Mouse (Mus musculus): ENCODE measurements around the gene Slc52a3.
"Not testable (repeated sequence)": the region's sequence is repeated elsewhere in the genome, so short reads cannot be mapped to it uniquely, and the experiment has no call there.

The Slc52a3 gene

GRCm38 (mm10) chr2:151973595-151974562 is 22.4 kb upstream of the Slc52a3 start:
- DNase-seq, result no peak

GRCm38 (mm10) chr2:151975295-151975694 is 21.0 kb upstream of the Slc52a3 start:
- no peak for DNase-seq

GRCm38 (mm10) chr2:151976067-151976466 is 20.2 kb upstream of the Slc52a3 start:
- no peak for DNase-seq

GRCm38 (mm10) chr2:151977689-151978440 is 18.4 kb upstream of the Slc52a3 start:
- DNase-seq, result no peak

GRCm38 (mm10) chr2:151978494-151978893 is 17.8 kb upstream of the Slc52a3 start:
- no peak for DNase-seq

- DNase-seq, result peak; percentile 94
Observed at GRCm38 (mm10) chr2:151979470-151980354, 16.6 kb upstream of the Slc52a3 start, which contains the start of gene Fam110a. TSS of gene Fam110a (minus strand) at chr2:151980219.

- no peak for DNase-seq
Observed at GRCm38 (mm10) chr2:151980355-151980693, 16.0 kb upstream of the Slc52a3 start.

- DNase-seq, result no peak
Observed at GRCm38 (mm10) chr2:151981268-151981667, 15.0 kb upstream of the Slc52a3 start.

GRCm38 (mm10) chr2:151982476-151982875 is 13.8 kb upstream of the Slc52a3 start:
- no peak for DNase-seq

GRCm38 (mm10) chr2:151984019-151984418 is 12.3 kb upstream of the Slc52a3 start:
- DNase-seq, result no peak

GRCm38 (mm10) chr2:151985426-151986172 is 10.7 kb upstream of the Slc52a3 start:
- DNase-seq, result no peak

GRCm38 (mm10) chr2:151986958-151987357 is 9.4 kb upstream of the Slc52a3 start:
- DNase-seq, result no peak

GRCm38 (mm10) chr2:151988978-151989377 is 7.3 kb upstream of the Slc52a3 start:
- no peak for DNase-seq

GRCm38 (mm10) chr2:151990985-151991394 is 5.3 kb upstream of the Slc52a3 start:
- DNase-seq, result no peak

GRCm38 (mm10) chr2:151991446-151991845 is 4.9 kb upstream of the Slc52a3 start:
- DNase-seq, result no peak

- peak; percentile 48 for DNase-seq
Observed at GRCm38 (mm10) chr2:151994350-151995122, 1.8 kb upstream of the Slc52a3 start.

GRCm38 (mm10) chr2:151997190-151997575 is 872 bp downstream of the Slc52a3 start:
- not testable (repeated sequence) for DNase-seq

- DNase-seq, result no peak
Observed at GRCm38 (mm10) chr2:151997776-151998504, 1.6 kb downstream of the Slc52a3 start.

- DNase-seq, result no peak
Observed at GRCm38 (mm10) chr2:151998505-151998899, 2.2 kb downstream of the Slc52a3 start.

- DNase-seq, result no peak
Observed at GRCm38 (mm10) chr2:151998932-151999331, 2.6 kb downstream of the Slc52a3 start.

All from layer of hippocampus, adult 9-11 months (tissue).